Mouse (Mus musculus): Measurements from ENCODE around the gene Pkm. TPM values are rescaled to one million over a fixed set of nuclear protein-coding genes. Genes with fewer than 3 reads are reported as not detected.
A peak's percentile ranks its signal among the peaks of the same experiment; 100 is the strongest.

The Pkm gene
- total and polyA plus RNA-seq, 3 experiments = 71.6 to 2,746 (median 710) TPM

DNA sequence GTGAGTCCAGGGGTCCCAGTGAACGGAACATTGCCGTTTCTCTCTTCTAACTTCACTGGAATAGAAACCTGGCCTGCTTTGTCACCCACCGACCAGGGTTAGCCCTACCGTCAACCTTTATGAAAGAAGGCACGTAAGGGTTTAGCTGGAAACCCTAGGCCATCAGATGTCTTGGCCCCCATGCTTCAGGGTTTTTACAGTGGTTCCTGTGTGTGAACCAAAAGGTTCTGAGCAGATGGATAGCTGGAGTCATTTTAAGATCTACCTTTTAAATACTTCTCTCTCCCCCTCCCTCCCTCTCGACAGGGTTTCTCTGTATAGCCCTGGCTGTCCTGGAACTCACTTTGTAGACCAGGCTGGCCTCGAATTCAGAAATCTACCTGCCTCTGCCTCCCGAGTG, 9.8 kb downstream of the Pkm start:
- H3K27me3 ChIP-seq (ENCODE audit: control insufficient read depth in 1 of 2, insufficient read depth in 2 of 2, low read length in 2 of 2) = no peaks in the 10 kb centered on the region
- no peak overlapping the region for H3K9ac ChIP-seq (ENCODE audit: control insufficient read depth, low read depth, low read length, poor library complexity, severe bottlenecking)
- no peak for TF ChIP-seq GABPA (IDR thresholded peaks at IDR 0.05; ENCODE audit: low read depth, low read length)
- no peak for TF ChIP-seq POLR2AphosphoS2 (IDR thresholded peaks at IDR 0.05; ENCODE audit: low read length)
- no peak for TF ChIP-seq USF1 (IDR thresholded peaks at IDR 0.05; ENCODE audit: low read depth, low read length)
- no peaks in the 10 kb centered on the region for H3K9me3 ChIP-seq (replicated peaks; ENCODE audit: insufficient read depth, low read length)
- H3K4me3 ChIP-seq (ENCODE audit: control insufficient read depth in 1 of 2, insufficient read depth in 1 of 2, low read depth in 2 of 2, low read length in 2 of 2) = no peak overlapping the region
- DNase-seq (ENCODE audit: low read depth, low spot score) = no peak
- peaks cover 29% of the 10 kb centered on the region for H3K79me2 ChIP-seq (ENCODE audit: control insufficient read depth, insufficient read depth, low read length, poor library complexity)
- H3K4me1 ChIP-seq (ENCODE audit: control insufficient read depth in 1 of 2, insufficient read depth in 2 of 2, low read length in 2 of 2) = peaks cover 0 to 19% of the 10 kb centered on the region in 2 experiments; a peak in 3 of 4 replicates
- H3K36me3 ChIP-seq (ENCODE audit: control insufficient read depth in 1 of 2, insufficient read depth in 2 of 2, low read length in 2 of 2) = peaks cover 25 to 30% of the 10 kb centered on the region in 2 experiments
- no peak overlapping the region for H3K27ac ChIP-seq (ENCODE audit: control insufficient read depth, low read depth, low read length)

DNA sequence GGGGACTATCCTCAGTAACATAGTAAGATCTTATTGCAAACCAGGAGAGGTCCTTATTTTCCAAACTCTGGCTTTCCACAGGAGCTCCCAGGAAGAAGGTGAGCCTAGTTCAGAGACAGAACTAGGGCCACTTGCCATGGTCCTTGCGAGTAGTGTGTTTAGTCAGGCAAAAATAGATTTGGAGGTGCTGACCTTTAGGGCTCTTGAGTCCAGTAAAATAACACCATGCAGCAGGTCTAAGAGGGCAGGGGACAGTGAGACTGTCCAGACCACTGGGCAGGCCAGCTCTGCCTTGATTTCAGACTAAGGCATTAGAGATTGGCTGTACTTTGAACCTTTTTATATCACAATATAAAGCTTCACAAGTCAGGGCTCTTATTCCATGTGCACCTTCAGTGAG, 10.6 kb downstream of the Pkm start:
- peaks cover 24 to 30% of the 10 kb centered on the region in 2 experiments for H3K36me3 ChIP-seq (ENCODE audit: control insufficient read depth in 1 of 2, insufficient read depth in 2 of 2, low read length in 2 of 2)
- peaks cover 21% of the 10 kb centered on the region for H3K79me2 ChIP-seq (ENCODE audit: control insufficient read depth, insufficient read depth, low read length, poor library complexity)
- H3K4me1 ChIP-seq (ENCODE audit: control insufficient read depth in 1 of 2, insufficient read depth in 2 of 2, low read length in 2 of 2) = peaks cover 0 to 13% of the 10 kb centered on the region in 2 experiments; a peak in 3 of 4 replicates
- TF ChIP-seq E2F4 (IDR thresholded peaks at IDR 0.05; ENCODE audit: borderline replicate concordance, low read depth, low read length) = no peak
- TF ChIP-seq MAFK (IDR thresholded peaks at IDR 0.05; ENCODE audit: borderline replicate concordance, low read depth, low read length) = no peak
- no peak for TF ChIP-seq RCOR1 (IDR thresholded peaks at IDR 0.05; ENCODE audit: low read depth, low read length)
- no peak for TF ChIP-seq RAD21 (IDR thresholded peaks at IDR 0.05; ENCODE audit: low read depth, low read length)
- TF ChIP-seq MAX (IDR thresholded peaks at IDR 0.05; ENCODE audit: low read length) = no peak
- TF ChIP-seq CTCF (IDR thresholded peaks at IDR 0.05 in 2 of 3, conservative IDR thresholded peaks at IDR 0.05 in 1 of 3; ENCODE audit: control insufficient read depth in 1 of 3, insufficient read depth in 1 of 3, low read depth in 2 of 3, low read length in 3 of 3, poor library complexity in 1 of 3, severe bottlenecking in 1 of 3) = no peak
- no peak; a peak in 1 of 4 replicates for TF ChIP-seq POLR2A (IDR thresholded peaks at IDR 0.05; ENCODE audit: control insufficient read depth in 1 of 2, insufficient read depth in 1 of 2, low read depth in 1 of 2, low read length in 2 of 2, poor library complexity in 1 of 2)
- no peak for TF ChIP-seq ETS1 (IDR thresholded peaks at IDR 0.05; ENCODE audit: low read depth, low read length)
- no peak for TF ChIP-seq MYC (IDR thresholded peaks at IDR 0.05; ENCODE audit: low read depth, low read length)
- no peak for TF ChIP-seq MYB (IDR thresholded peaks at IDR 0.05; ENCODE audit: low read depth, low read length)
- no peak for TF ChIP-seq POLR2AphosphoS2 (IDR thresholded peaks at IDR 0.05; ENCODE audit: low read length)
- TF ChIP-seq UBTF (IDR thresholded peaks at IDR 0.05; ENCODE audit: borderline replicate concordance, insufficient read depth, low read depth, low read length) = no peak
- no peak for TF ChIP-seq ZC3H11A (IDR thresholded peaks at IDR 0.05; ENCODE audit: low read depth, low read length)
- TF ChIP-seq TAL1 (IDR thresholded peaks at IDR 0.05; ENCODE audit: low read length) = no peak
- no peak for TF ChIP-seq POLR2AphosphoS5 (IDR thresholded peaks at IDR 0.05; ENCODE audit: borderline replicate concordance, low read depth, low read length)
- TF ChIP-seq ZNF384 (IDR thresholded peaks at IDR 0.05; ENCODE audit: low read depth, low read length) = no peak
- H3K4me3 ChIP-seq (ENCODE audit: control insufficient read depth in 1 of 2, insufficient read depth in 1 of 2, low read depth in 2 of 2, low read length in 2 of 2) = no peak overlapping the region
- no peaks in the 10 kb centered on the region for H3K27me3 ChIP-seq (ENCODE audit: control insufficient read depth in 1 of 2, insufficient read depth in 2 of 2, low read length in 2 of 2)
- DNase-seq (ENCODE audit: low read depth, low spot score) = peak; percentile 24
- no peaks in the 10 kb centered on the region for H3K9me3 ChIP-seq (replicated peaks; ENCODE audit: insufficient read depth, low read length)
- no peak overlapping the region for H3K27ac ChIP-seq (ENCODE audit: control insufficient read depth, low read depth, low read length)
- H3K9ac ChIP-seq (ENCODE audit: control insufficient read depth, low read depth, low read length, poor library complexity, severe bottlenecking) = no peak overlapping the region

Data from MEL (cell line).